Mouse (Mus musculus) ES-E14 (cell line): ENCODE measurements around the gene Cped1. TPM values are rescaled to one million over a fixed set of nuclear protein-coding genes. Genes with fewer than 3 reads are reported as not detected.

Experiments used
- DNase-seq: peaks from one replicate; pipeline ENCODE4 v3.0.0-alpha.2; 2013; ENCODE audit warnings: low read depth, low spot score
- H3K27ac ChIP-seq: 2 replicates; pipeline ENCODE4 v1.5.1; 2012; ENCODE audit warnings: low read depth, mild to moderate bottlenecking, low read length, moderate library complexity, mixed read lengths; ENCODE audit not compliant: poor library complexity, insufficient read depth, severe bottlenecking
- H3K36me3 ChIP-seq: 2 replicates; pipeline ENCODE4 v1.6.1; 2012; ENCODE audit warnings: mild to moderate bottlenecking, low read length, moderate library complexity, mixed read lengths; ENCODE audit not compliant: control insufficient read depth, poor library complexity, insufficient read depth, severe bottlenecking
- H3K4me1 ChIP-seq, 2 experiments: fragments of 150-350 bp in 1 of 2; sonication (generic) in 1 of 2; 2 replicates each; pipeline ENCODE4 v1.6.1; 2012; ENCODE audit warnings: low read length in 2 of 2, mild to moderate bottlenecking in 1 of 2, mixed read lengths in 1 of 2; ENCODE audit not compliant: control insufficient read depth in 2 of 2, insufficient read depth in 2 of 2, poor library complexity in 1 of 2
- H3K4me3 ChIP-seq, 2 experiments: fragments of 150-350 bp in 1 of 2; sonication (generic) in 1 of 2; 2 replicates each; pipeline ENCODE4 v1.5.1; 2012; ENCODE audit warnings: low read length in 2 of 2, low read depth in 1 of 2, mild to moderate bottlenecking in 1 of 2, mixed read lengths in 1 of 2; ENCODE audit not compliant: insufficient read depth in 1 of 2, poor library complexity in 1 of 2, severe bottlenecking in 1 of 2
- H3K9ac ChIP-seq: 2 replicates; pipeline ENCODE4 v1.6.1; 2012; ENCODE audit warnings: low read depth, mild to moderate bottlenecking, low read length, mixed read lengths; ENCODE audit not compliant: poor library complexity, insufficient read depth, severe bottlenecking
- H3K9me3 ChIP-seq: fragments of 150-350 bp; sonication (generic); 2 replicates; pipeline ENCODE4 v1.6.1; 2012; ENCODE audit warnings: low read depth, mild to moderate bottlenecking, low read length; ENCODE audit not compliant: control insufficient read depth, insufficient read depth
- CHD2 ChIP-seq: IDR thresholded peaks from 2 replicates; pipeline ENCODE4 v1.6.1; 2014; ENCODE audit warnings: mild to moderate bottlenecking, low read depth, low read length, inconsistent platforms
- HCFC1 ChIP-seq: IDR thresholded peaks from 2 replicates; pipeline ENCODE4 v1.6.1; 2012; ENCODE audit warnings: low read length, inconsistent platforms, borderline replicate concordance; ENCODE audit not compliant: insufficient read depth
- MAFK ChIP-seq: IDR thresholded peaks from 2 replicates; pipeline ENCODE4 v1.6.1; 2014; ENCODE audit warnings: mild to moderate bottlenecking, low read depth, low read length, inconsistent platforms; ENCODE audit not compliant: insufficient read depth
- ZC3H11A ChIP-seq: IDR thresholded peaks from 2 replicates; pipeline ENCODE4 v1.6.1; 2012; ENCODE audit warnings: low read depth, mild to moderate bottlenecking, inconsistent platforms, low read length, borderline replicate concordance
- ZNF384 ChIP-seq: IDR thresholded peaks from 2 replicates; pipeline ENCODE4 v1.6.1; 2012; ENCODE audit warnings: low read depth, low read length, inconsistent platforms
- in situ Hi-C, 2 experiments: fragments of 600-800 bp; cut with MboI; formaldehyde crosslinking; loops; one replicate each; pipeline ENCODE4 v1.15.1; 2025; ENCODE audit warnings: low sequenced_read_pairs in 2 of 2, inconsistent platforms in 1 of 2; ENCODE audit not compliant: unreplicated experiment in 2 of 2
- total RNA-seq: library from RNA; depleted of rRNA; stranded (reverse); fragments of 300-350 nt; gene quantifications from 2 replicates; pipeline ENCODE4 v1.2.3, GENCODE M21; 2012

The Cped1 gene
- total RNA-seq, 1 experiment: 0.31 TPM

GRCm38 (mm10) chr6:22216276-22216973, 230.7 kb downstream of the Cped1 start:
- no peaks in the 10 kb centered on the region for H3K36me3 ChIP-seq
- H3K4me3 ChIP-seq: no peak overlapping the region
- no peaks in the 10 kb centered on the region for H3K4me1 ChIP-seq
- DNase-seq: no peak
- no peak overlapping the region for H3K27ac ChIP-seq
- no peak overlapping the region for H3K9ac ChIP-seq
- TF ChIP-seq CHD2: no peak
- no peaks in the 10 kb centered on the region for H3K9me3 ChIP-seq
- in situ Hi-C loops: no loop called here

- H3K9ac ChIP-seq: no peak overlapping the region
- TF ChIP-seq HCFC1: no peak
- H3K27ac ChIP-seq: no peak overlapping the region
- no peaks in the 10 kb centered on the region for H3K36me3 ChIP-seq
- in situ Hi-C loops: no loop called here
- H3K4me3 ChIP-seq: no peak overlapping the region
- no peaks in the 10 kb centered on the region for H3K9me3 ChIP-seq
- no peaks in the 10 kb centered on the region for H3K4me1 ChIP-seq
- DNase-seq: no peak
These were observed 235.4 kb downstream of the Cped1 start for GRCm38 (mm10) chr6:22221134-22221533.

- H3K4me1 ChIP-seq: no peaks in the 10 kb centered on the region
- no peak overlapping the region for H3K4me3 ChIP-seq
- TF ChIP-seq MAFK: no peak
- no peak for TF ChIP-seq CHD2
- no peak for TF ChIP-seq ZC3H11A
- TF ChIP-seq HCFC1: no peak
- TF ChIP-seq ZNF384: no peak
- in situ Hi-C loops: no loop called here
- no peak overlapping the region for H3K9ac ChIP-seq
- H3K36me3 ChIP-seq: no peaks in the 10 kb centered on the region
- no peaks in the 10 kb centered on the region for H3K9me3 ChIP-seq
- no peak overlapping the region for H3K27ac ChIP-seq
- no peak for DNase-seq
These were observed 236.4 kb downstream of the Cped1 start for GRCm38 (mm10) chr6:22222087-22222486.

- no peaks in the 10 kb centered on the region for H3K9me3 ChIP-seq
- no peak for TF ChIP-seq CHD2
- TF ChIP-seq ZNF384: no peak
- no peak for TF ChIP-seq MAFK
- TF ChIP-seq HCFC1: no peak
- TF ChIP-seq ZC3H11A: no peak
- in situ Hi-C loops: no loop called here
- H3K9ac ChIP-seq: no peak overlapping the region
- no peak for DNase-seq
- H3K4me3 ChIP-seq: no peak overlapping the region
- H3K4me1 ChIP-seq: no peaks in the 10 kb centered on the region
- H3K36me3 ChIP-seq: no peaks in the 10 kb centered on the region
- H3K27ac ChIP-seq: no peak overlapping the region
These were observed 237.2 kb downstream of the Cped1 start for GRCm38 (mm10) chr6:22222947-22223346.

- Histone ChIP-seq H3K4me1 (no peaks in the 10 kb centered on the region), H3K36me3 (no peaks in the 10 kb centered on the region), H3K9me3 (no peaks in the 10 kb centered on the region), H3K4me3 (no peak overlapping the region), H3K27ac (no peak overlapping the region), H3K9ac (no peak overlapping the region)
- no peak for DNase-seq
- in situ Hi-C loops: no loop called here
- TF ChIP-seq HCFC1: no peak
- TF ChIP-seq MAFK: no peak
- no peak for TF ChIP-seq CHD2
- no peak for TF ChIP-seq ZC3H11A
- no peak for TF ChIP-seq ZNF384
These were observed 238.6 kb downstream of the Cped1 start for GRCm38 (mm10) chr6:22224351-22224750.
